In genomic region chr7:144636000-144636399, GRCm38 (mm10) we compare ENCODE assay signal across 14 mouse cellular contexts. TPM values are rescaled to one million over a fixed set of nuclear protein-coding genes. Genes with fewer than 3 reads are reported as not detected.
DNase-seq lines count a peak whose midpoint lies in the region; ATAC-seq and TF ChIP-seq lines count a peak whose summit lies in the region.
"Had no signal": no experiment of that assay in that cellular context is flagged by ENCODE, and none has a peak within 500 bp of the region (broad histone marks: within the 10 kb centered on the region; RNA-seq: fewer than 3 reads in every experiment).

No protein-coding gene starts in this region.

- H3K4me3 ChIP-seq in forebrain, embryonic 15.5 days = no peak overlapping the region
- H3K4me3 ChIP-seq in forebrain, embryonic 12.5 days (replicated peaks) = no peak overlapping the region
- H3K4me3 ChIP-seq in kidney, postnatal 0 days (replicated peaks; ENCODE audit: low read depth, low read length) = no peak overlapping the region
- H3K4me3 ChIP-seq in intestine, embryonic 16.5 days (ENCODE audit: low read length) = no peak overlapping the region
- H3K4me3 ChIP-seq: neural tube, embryonic 15.5 days had no signal

- WGBS in forebrain, embryonic 15.5 days = 54% methylated on average over 2 of the region's 2 CpGs
- WGBS in forebrain, embryonic 12.5 days = 64% methylated on average over 2 of the region's 2 CpGs
- WGBS in kidney, postnatal 0 days = 47% methylated on average over 2 of the region's 2 CpGs
- WGBS in intestine, embryonic 16.5 days = 35% methylated on average over 2 of the region's 2 CpGs

- peak; percentile 41; the same call in 1 of the 2 replicates for ATAC-seq in forebrain, embryonic 15.5 days (replicated peaks)
- ATAC-seq in forebrain, embryonic 12.5 days (ENCODE audit: low FRiP score) = no peak
- ATAC-seq in kidney, postnatal 0 days (replicated peaks; ENCODE audit: low FRiP score, low read depth) = no peak
- peak; percentile 55; the same call in 1 of the 2 replicates for ATAC-seq in intestine, embryonic 16.5 days
- ATAC-seq: activated CD4-positive, CD25-positive, alpha-beta regulatory T cell, adult 4 months had no signal

- no peaks in the 10 kb centered on the region for H3K27me3 ChIP-seq in forebrain, embryonic 15.5 days
- peaks cover 59% of the 10 kb centered on the region for H3K27me3 ChIP-seq in forebrain, embryonic 12.5 days
- H3K27me3 ChIP-seq in kidney, postnatal 0 days (ENCODE audit: insufficient read depth, low read length) = no peaks in the 10 kb centered on the region
- no peaks in the 10 kb centered on the region for H3K27me3 ChIP-seq in intestine, embryonic 16.5 days (replicated peaks; ENCODE audit: control insufficient read depth, insufficient read depth, low read length)
- H3K27me3 ChIP-seq: neural tube, embryonic 15.5 days had no signal

- H3K9ac ChIP-seq in forebrain, embryonic 15.5 days (replicated peaks) = no peak overlapping the region
- no peak overlapping the region for H3K9ac ChIP-seq in forebrain, embryonic 12.5 days
- H3K9ac ChIP-seq in kidney, postnatal 0 days (ENCODE audit: low read depth, low read length) = no peak overlapping the region
- no peak overlapping the region for H3K9ac ChIP-seq in intestine, embryonic 16.5 days (ENCODE audit: low read depth, low read length)
- H3K9ac ChIP-seq: neural tube, embryonic 15.5 days had no signal

- H3K36me3 ChIP-seq in forebrain, embryonic 15.5 days = no peaks in the 10 kb centered on the region
- H3K36me3 ChIP-seq in forebrain, embryonic 12.5 days (replicated peaks) = peaks cover 4% of the 10 kb centered on the region
- H3K36me3 ChIP-seq in kidney, postnatal 0 days (ENCODE audit: insufficient read depth, low read length) = no peaks in the 10 kb centered on the region
- no peaks in the 10 kb centered on the region for H3K36me3 ChIP-seq in intestine, embryonic 16.5 days (ENCODE audit: control insufficient read depth, insufficient read depth, low read length)
- H3K36me3 ChIP-seq: neural tube, embryonic 15.5 days had no signal

- DNase-seq in kidney, postnatal 0 days (ENCODE audit: low spot score) = no peak
- DNase-seq in kidney, adult 9 months = no peak
- DNase-seq in adipocyte (ENCODE audit: low spot score) = peak; percentile 18
- DNase-seq in ovary, postnatal 14 days (ENCODE audit: low spot score) = no peak
- DNase-seq in heart, postnatal 25 days (ENCODE audit: low spot score) = no peak
- DNase-seq: cerebellum, adult 9-10 months; lung, adult 2 months; retina, postnatal 1 day; thymus, postnatal 14 days had no signal

- H3K27ac ChIP-seq in forebrain, embryonic 15.5 days (replicated peaks) = peak overlapping the region; percentile 10; the same call in 1 of the 2 replicates
- no peak overlapping the region for H3K27ac ChIP-seq in forebrain, embryonic 12.5 days
- H3K27ac ChIP-seq in kidney, postnatal 0 days = 0 out of 2 replicates have a peak overlapping the region, but pooled peaks have one; percentile 22
- no peak overlapping the region for H3K27ac ChIP-seq in intestine, embryonic 16.5 days (ENCODE audit: low read length)
- H3K27ac ChIP-seq: neural tube, embryonic 15.5 days had no signal

- no peak overlapping the region for H3K4me2 ChIP-seq in forebrain, embryonic 15.5 days (replicated peaks)
- no peak overlapping the region for H3K4me2 ChIP-seq in forebrain, embryonic 12.5 days
- no peak overlapping the region for H3K4me2 ChIP-seq in kidney, postnatal 0 days (ENCODE audit: low read length)
- H3K4me2 ChIP-seq in intestine, embryonic 16.5 days (ENCODE audit: low read depth, low read length) = no peak overlapping the region
- H3K4me2 ChIP-seq: neural tube, embryonic 15.5 days had no signal

- no peak for TF ChIP-seq CTCF in kidney, postnatal 0 days (IDR thresholded peaks at IDR 0.05; ENCODE audit: low read depth)

- H3K9me3 ChIP-seq in forebrain, embryonic 15.5 days = no peaks in the 10 kb centered on the region
- H3K9me3 ChIP-seq in forebrain, embryonic 12.5 days = no peaks in the 10 kb centered on the region
- H3K9me3 ChIP-seq in kidney, postnatal 0 days (replicated peaks; ENCODE audit: low read length) = no peaks in the 10 kb centered on the region
- no peaks in the 10 kb centered on the region for H3K9me3 ChIP-seq in intestine, embryonic 16.5 days (ENCODE audit: control insufficient read depth, low read length)
- H3K9me3 ChIP-seq: neural tube, embryonic 15.5 days had no signal

- intact Hi-C loops in heart, postnatal 25 days (cut with DNase I) = no loop called here

- peaks cover 3% of the 10 kb centered on the region; the same call in 1 of the 2 replicates for H3K4me1 ChIP-seq in forebrain, embryonic 15.5 days
- peaks cover 14% of the 10 kb centered on the region for H3K4me1 ChIP-seq in forebrain, embryonic 12.5 days
- H3K4me1 ChIP-seq in kidney, postnatal 0 days (replicated peaks; ENCODE audit: insufficient read depth, low read length) = 0 out of 2 replicates have a peak, but pooled peaks cover 5% of the 10 kb centered on the region
- H3K4me1 ChIP-seq in intestine, embryonic 16.5 days (ENCODE audit: control insufficient read depth, insufficient read depth, low read length) = peaks cover 8% of the 10 kb centered on the region; the same call in 1 of the 2 replicates

RNA-seq across cellular contexts. Expression of gene Fadd, which starts 53.7 kb away (rescaled TPM):
- 5.4 and 5.7 TPM in 2 replicates for polyA plus RNA-seq in forebrain, embryonic 15.5 days (2015; fragmentation: Nextera tagmentation; extraction: Ambion mirVana)
- polyA plus RNA-seq in forebrain, embryonic 12.5 days (2016; fragmentation: Nextera tagmentation; extraction: Ambion mirVana) = 8.1 and 8.7 TPM in 2 replicates
- polyA plus RNA-seq in kidney, postnatal 0 days (2015; fragmentation: Nextera tagmentation; extraction: Ambion mirVana) = 12.6 and 13.1 TPM in 2 replicates
- 13.8 and 13.9 TPM in 2 replicates for polyA plus RNA-seq in intestine, embryonic 16.5 days (2015; fragmentation: Nextera tagmentation; extraction: Ambion mirVana)
- 1 to 10 TPM; 8.2 to 8.6 TPM for total RNA-seq in heart, postnatal 25 days (2021)

Comparison
In these comparisons a context has a peak if more than half of its experiments do, and no peak if none do; other contexts are left out.
1. ATAC-seq: peak in forebrain, embryonic 15.5 days (single experiment) and intestine, embryonic 16.5 days (single experiment); none in forebrain, embryonic 12.5 days (single experiment) and kidney, postnatal 0 days (single experiment).
2. H3K27ac ChIP-seq: peak in forebrain, embryonic 15.5 days (single experiment) and kidney, postnatal 0 days (single experiment); none in forebrain, embryonic 12.5 days (single experiment) and intestine, embryonic 16.5 days (single experiment).